9 mouse cellular contexts compared by ENCODE assay signal in the genomic region with DNA sequence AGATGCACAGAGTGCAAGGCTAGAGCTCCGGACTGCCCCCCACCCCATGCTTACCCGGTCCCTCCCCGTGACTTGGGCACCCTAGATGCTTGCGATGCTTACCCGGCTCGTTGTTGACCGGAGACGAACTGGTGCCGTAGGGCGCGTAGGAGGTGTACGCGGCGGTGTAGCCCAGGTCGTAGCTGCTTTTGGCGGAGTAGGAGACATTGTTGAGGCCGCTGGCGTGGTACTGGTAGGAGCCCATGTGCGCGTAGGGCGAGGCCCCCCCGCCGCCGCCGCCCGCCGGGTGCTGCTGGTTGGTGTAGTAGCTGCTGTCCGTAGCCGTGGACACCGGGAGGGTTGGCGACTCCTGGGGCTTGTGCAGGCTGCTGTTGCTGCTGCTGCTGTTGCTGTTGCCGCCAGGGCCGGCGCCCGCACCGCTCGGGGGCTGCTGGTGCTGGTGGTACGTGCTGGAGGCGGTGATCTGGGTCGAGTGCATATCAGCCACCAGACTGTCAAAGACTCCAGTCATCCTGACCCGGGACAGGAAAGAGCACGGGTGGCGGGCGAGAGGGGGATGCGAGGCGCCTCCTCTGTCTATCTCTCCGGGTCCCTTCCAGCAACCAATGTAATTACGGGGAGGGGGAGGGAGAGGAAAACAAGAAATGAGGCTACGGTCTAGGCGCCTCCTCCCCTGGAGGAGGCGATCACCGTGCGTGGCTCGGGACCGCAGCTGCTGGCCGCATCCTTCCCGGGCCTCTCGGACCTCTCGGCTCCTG. TPM values are rescaled to one million over a fixed set of nuclear protein-coding genes. Genes with fewer than 3 reads are reported as not detected.
DNase-seq lines count a peak whose midpoint lies in the region; ATAC-seq and TF ChIP-seq lines count a peak whose summit lies in the region.
"Had no signal": no experiment of that assay in that cellular context is flagged by ENCODE, and none has a peak within 500 bp of the region (broad histone marks: within the 10 kb centered on the region; RNA-seq: fewer than 3 reads in every experiment).

No protein-coding gene starts in this region.

- H3K9me3 ChIP-seq in heart, embryonic 15.5 days (replicated peaks), result no peaks in the 10 kb centered on the region
- no peaks in the 10 kb centered on the region for H3K9me3 ChIP-seq in limb, embryonic 14.5 days (ENCODE audit: control insufficient read depth, low read length)
- H3K9me3 ChIP-seq in neural tube, embryonic 14.5 days (ENCODE audit: control insufficient read depth, low read length), result no peaks in the 10 kb centered on the region

- H3K9ac ChIP-seq in heart, embryonic 15.5 days, result no peak overlapping the region
- peak overlapping the region; percentile 38 for H3K9ac ChIP-seq in limb, embryonic 14.5 days (ENCODE audit: low read depth, low read length, severe bottlenecking)
- H3K9ac ChIP-seq in neural tube, embryonic 14.5 days (replicated peaks; ENCODE audit: low read depth, low read length), result no peak overlapping the region

- no peak overlapping the region for H3K27ac ChIP-seq in heart, embryonic 15.5 days
- H3K27ac ChIP-seq in limb, embryonic 14.5 days (replicated peaks; ENCODE audit: low read depth, low read length), result no peak overlapping the region
- no peak overlapping the region for H3K27ac ChIP-seq in neural tube, embryonic 14.5 days (ENCODE audit: low read depth, low read length)

- ATAC-seq in heart, embryonic 15.5 days (replicated peaks; ENCODE audit: insufficient number of reproducible peaks, insufficient read depth, low FRiP score, low read depth), result no peak
- peak; percentile 16 for ATAC-seq in limb, embryonic 14.5 days (ENCODE audit: low FRiP score, low read depth)
- ATAC-seq in neural tube, embryonic 14.5 days (ENCODE audit: low read depth), result peak; percentile 48; the same call in 1 of the 2 replicates

- H3K4me2 ChIP-seq in heart, embryonic 15.5 days, result peak overlapping the region; percentile 86
- peak overlapping the region; percentile 98 for H3K4me2 ChIP-seq in limb, embryonic 14.5 days (replicated peaks; ENCODE audit: low read depth, low read length, severe bottlenecking)
- H3K4me2 ChIP-seq in neural tube, embryonic 14.5 days (ENCODE audit: low read depth, low read length), result peak overlapping the region; percentile 76

- DNase-seq in adrenal gland, postnatal 14 days, result peak; percentile 52
- DNase-seq in adrenal gland, postnatal 4 days (ENCODE audit: low spot score in 2 of 2), result no peak
- DNase-seq in thymus, postnatal 0 days (ENCODE audit: low spot score), result peak; percentile 44
- DNase-seq in thymus, adult 18-20 months, result no peak
- no peak for DNase-seq in limb, embryonic 14.5 days (ENCODE audit: low spot score)
- no peak for DNase-seq in cerebellum, adult 9-10 months

- TF ChIP-seq POLR2A in limb, embryonic 14.5 days (IDR thresholded peaks at IDR 0.05; ENCODE audit: borderline replicate concordance, extremely low read depth, insufficient read depth, insufficient read length), result no peak

- no peaks in the 10 kb centered on the region for H3K36me3 ChIP-seq in heart, embryonic 15.5 days
- no peaks in the 10 kb centered on the region for H3K36me3 ChIP-seq in limb, embryonic 14.5 days (ENCODE audit: control insufficient read depth, insufficient read depth, low read length)
- H3K36me3 ChIP-seq in neural tube, embryonic 14.5 days (ENCODE audit: control insufficient read depth, insufficient read depth, low read length), result no peaks in the 10 kb centered on the region

- peak overlapping the region; percentile 52 for H3K4me3 ChIP-seq in heart, embryonic 15.5 days
- peak overlapping the region; percentile 47 for H3K4me3 ChIP-seq in limb, embryonic 14.5 days (replicated peaks; ENCODE audit: low read length)
- peak overlapping the region; percentile 34 for H3K4me3 ChIP-seq in neural tube, embryonic 14.5 days (ENCODE audit: low read depth, low read length)

- peaks cover 88% of the 10 kb centered on the region for H3K27me3 ChIP-seq in heart, embryonic 15.5 days
- H3K27me3 ChIP-seq in limb, embryonic 14.5 days (ENCODE audit: control insufficient read depth, insufficient read depth, low read length), result peaks cover 78% of the 10 kb centered on the region
- peaks cover 52% of the 10 kb centered on the region for H3K27me3 ChIP-seq in neural tube, embryonic 14.5 days (ENCODE audit: control insufficient read depth, insufficient read depth, low read length)

- H3K4me1 ChIP-seq in heart, embryonic 15.5 days (replicated peaks), result peaks cover 38% of the 10 kb centered on the region
- peaks cover 23% of the 10 kb centered on the region for H3K4me1 ChIP-seq in limb, embryonic 14.5 days (ENCODE audit: control insufficient read depth, insufficient read depth, low read length)
- peaks cover 9% of the 10 kb centered on the region; the same call in 1 of the 2 replicates for H3K4me1 ChIP-seq in neural tube, embryonic 14.5 days (ENCODE audit: control insufficient read depth, insufficient read depth, low read length)

- WGBS in heart, embryonic 15.5 days, result under 1% methylated on average over 59 of the region's 59 CpGs
- under 1% methylated on average over 45 of the region's 59 CpGs for WGBS in limb, embryonic 14.5 days
- 1% methylated on average over 58 of the region's 59 CpGs for WGBS in neural tube, embryonic 14.5 days

RNA-seq across cellular contexts. Expression of a gene that starts 0.5 kb away (rescaled TPM):
- total RNA-seq in adrenal gland, postnatal 14 days (2021), result 0.19 and 0.22 TPM in 2 replicates
- 1 to 10 TPM in 1 of 2 experiments, under 1 TPM in 1; 0.98 to 1.9 TPM for total RNA-seq in adrenal gland, postnatal 4 days (2021)
- 0.05 TPM in 1 of 2 replicates, not detected in the other for polyA plus RNA-seq in thymus, postnatal 0 days (2015; fragmentation: Nextera tagmentation; extraction: Ambion mirVana)
- 0.11 and 0.16 TPM in 2 replicates for polyA plus RNA-seq in heart, embryonic 15.5 days (2015; fragmentation: Nextera tagmentation; extraction: Ambion mirVana)
- polyA plus RNA-seq in limb, embryonic 14.5 days (2012; rRNA removed), result 3.6 and 3.9 TPM in 2 replicates
- polyA plus RNA-seq in limb, embryonic 14.5 days (2014; fragmentation: Nextera tagmentation; extraction: Ambion mirVana), result 3.1 and 4.6 TPM in 2 replicates
- not detected in 2 replicates for polyA plus RNA-seq in neural tube, embryonic 14.5 days (2014; fragmentation: Nextera tagmentation; extraction: Ambion mirVana)
- polyA plus RNA-seq: gonadal fat pad, adult 2 months had no signal

RNA-seq across cellular contexts. Expression of a gene that starts 18.1 kb away (rescaled TPM):
- 0.11 and 0.26 TPM in 2 replicates for total RNA-seq in adrenal gland, postnatal 14 days (2021)
- total RNA-seq in adrenal gland, postnatal 4 days (2021), result 1 to 10 TPM; 2.2 to 2.4 TPM
- polyA plus RNA-seq in thymus, postnatal 0 days (2015; fragmentation: Nextera tagmentation; extraction: Ambion mirVana), result 0.12 and 0.44 TPM in 2 replicates
- 0.13 and 0.58 TPM in 2 replicates for polyA plus RNA-seq in heart, embryonic 15.5 days (2015; fragmentation: Nextera tagmentation; extraction: Ambion mirVana)
- polyA plus RNA-seq in limb, embryonic 14.5 days (2012; rRNA removed), result 4.3 and 6.3 TPM in 2 replicates
- polyA plus RNA-seq in limb, embryonic 14.5 days (2014; fragmentation: Nextera tagmentation; extraction: Ambion mirVana), result 4.1 and 4.3 TPM in 2 replicates
- polyA plus RNA-seq in neural tube, embryonic 14.5 days (2014; fragmentation: Nextera tagmentation; extraction: Ambion mirVana), result 0.36 TPM in 1 of 2 replicates, not detected in the other
- polyA plus RNA-seq: gonadal fat pad, adult 2 months had no signal

Comparison
In these comparisons a context has a peak if more than half of its experiments do, and no peak if none do; other contexts are left out.
1. DNase-seq: peak in adrenal gland, postnatal 14 days (single experiment) and thymus, postnatal 0 days (single experiment); none in adrenal gland, postnatal 4 days (0 of 2), thymus, adult 18-20 months (0 of 2), limb, embryonic 14.5 days (single experiment) and cerebellum, adult 9-10 months (single experiment).
2. Peak in every context shown above with its lines, with median percentiles within 50 percentile points of each other: H3K4me2 ChIP-seq and H3K4me3 ChIP-seq.